Mouse (Mus musculus) heart, adult 2 months (tissue): ENCODE measurements around the gene Ttc23.

ENCODE experiments used
- CTCF ChIP-seq: fragments of 200-600 bp; IDR thresholded peaks from 2 replicates; pipeline ENCODE4 v1.8.1; 2022; ENCODE audit warnings: antibody characterized with exemption, mild to moderate bottlenecking, moderate library complexity
- EP300 ChIP-seq: fragments of 200-500 bp; IDR thresholded peaks from 2 replicates; pipeline ENCODE4 v1.6.1; 2011; ENCODE audit warnings: low read depth, low read length, control low read depth; ENCODE audit not compliant: insufficient read depth
- POLR2A ChIP-seq: fragments of 200-500 bp; IDR thresholded peaks from 2 replicates; pipeline ENCODE4 v1.6.1; 2011; ENCODE audit warnings: mild to moderate bottlenecking, low read depth, low read length, control low read depth; ENCODE audit not compliant: insufficient read depth

DNA sequence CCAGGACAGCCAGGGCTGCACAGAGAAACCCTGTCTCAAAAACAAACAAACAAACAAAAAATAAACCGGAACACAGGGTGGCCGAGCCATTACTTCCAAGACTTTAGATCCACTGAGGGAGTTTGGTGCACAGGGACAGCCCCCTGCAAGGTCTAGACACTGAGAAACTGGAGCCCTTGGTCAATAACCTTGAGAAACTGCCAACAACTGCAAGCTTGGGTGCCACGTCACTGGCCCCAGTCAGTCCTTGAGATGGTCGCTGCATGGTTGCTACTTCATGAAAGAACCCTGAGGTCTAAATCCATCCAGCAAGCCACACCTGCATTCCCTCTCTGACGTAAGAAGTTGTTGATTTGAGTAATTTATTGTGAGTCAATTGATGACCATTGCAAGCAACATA is 122.3 kb downstream of the Ttc23 start:
- TF ChIP-seq CTCF, result no peak
- TF ChIP-seq EP300, result no peak
- no peak for TF ChIP-seq POLR2A
